Mouse (Mus musculus): Measurements from ENCODE around the gene Scand1. TPM values are rescaled to one million over a fixed set of nuclear protein-coding genes. Genes with fewer than 3 reads are reported as not detected.

Gene Scand1
- total and polyA plus RNA-seq, 2 experiments from 2014 or later, result 145 to 307 TPM

DNA sequence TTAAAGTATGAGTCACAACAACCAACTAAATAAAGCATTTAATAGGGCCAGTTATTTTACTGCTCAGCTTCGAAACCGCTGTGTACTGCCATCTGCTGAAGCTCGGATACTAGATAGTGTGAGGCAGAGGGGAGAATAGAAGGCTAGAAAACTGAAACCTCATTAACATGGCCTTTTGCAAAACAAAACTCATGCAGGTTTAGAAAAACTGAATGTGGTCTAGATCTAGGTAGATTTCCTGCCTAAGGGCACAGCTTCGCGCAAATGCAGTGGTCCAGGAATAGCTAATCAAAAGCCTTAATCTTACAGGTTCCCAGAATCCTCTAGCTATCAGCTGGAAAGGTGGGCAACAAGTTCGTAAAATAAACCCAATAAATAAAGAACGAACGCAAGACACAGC is 1.1 kb downstream of the Scand1 start:
- DNase-seq (ENCODE audit: low spot score) (peak; percentile 51), ATAC-seq (ENCODE audit: low FRiP score) (peak; percentile 12; the same call in 1 of the 2 replicates)
- H3K27ac ChIP-seq (ENCODE audit: low read depth, low read length), result peak overlapping the region; percentile 97
- H3K27me3 ChIP-seq (ENCODE audit: insufficient read depth, low read length), result no peaks in the 10 kb centered on the region
- 0 out of 2 replicates have a peak, but pooled peaks have one; percentile 13 for TF ChIP-seq CTCF (IDR thresholded peaks at IDR 0.05)
- peak overlapping the region; percentile 93 for H3K9ac ChIP-seq (replicated peaks; ENCODE audit: low read length, poor library complexity, severe bottlenecking)
- H3K36me3 ChIP-seq (ENCODE audit: insufficient read depth, low read length), result no peaks in the 10 kb centered on the region
- no peaks in the 10 kb centered on the region for H3K4me1 ChIP-seq (ENCODE audit: insufficient read depth, low read length)
- peak overlapping the region; percentile 89 for H3K4me3 ChIP-seq (ENCODE audit: low read depth, low read length)
- WGBS, result 20% methylated on average over 8 of the region's 8 CpGs
- no peaks in the 10 kb centered on the region for H3K9me3 ChIP-seq (ENCODE audit: low read length)
- H3K4me2 ChIP-seq (ENCODE audit: low read depth, low read length, poor library complexity, severe bottlenecking), result peak overlapping the region; percentile 77

DNA sequence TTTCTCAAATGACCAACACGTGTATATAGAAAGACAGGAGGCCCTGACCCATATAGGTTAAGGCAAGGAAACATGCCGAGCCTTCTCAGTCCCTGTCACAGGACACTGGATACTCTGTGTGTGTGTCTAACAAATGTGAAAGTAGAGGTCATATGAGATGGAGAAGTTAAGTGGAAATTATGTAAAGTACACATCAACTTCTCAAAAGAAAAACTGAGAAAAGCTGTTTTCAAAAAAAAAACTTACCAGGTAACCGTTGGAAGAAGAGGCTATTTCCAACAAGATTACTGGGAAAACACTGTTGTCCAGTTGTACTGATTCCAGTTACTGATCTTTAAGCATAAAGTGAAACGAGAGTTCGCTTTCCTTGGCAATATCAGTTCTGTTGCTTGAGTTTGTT is 1.6 kb downstream of the Scand1 start:
- ATAC-seq (ENCODE audit: low FRiP score) (no peak), DNase-seq (ENCODE audit: low spot score) (no peak)
- no peak overlapping the region for H3K9ac ChIP-seq (replicated peaks; ENCODE audit: low read length, poor library complexity, severe bottlenecking)
- no peaks in the 10 kb centered on the region for H3K9me3 ChIP-seq (ENCODE audit: low read length)
- peak overlapping the region; percentile 89 for H3K4me3 ChIP-seq (ENCODE audit: low read depth, low read length)
- no peak for TF ChIP-seq CTCF (IDR thresholded peaks at IDR 0.05)
- no peaks in the 10 kb centered on the region for H3K36me3 ChIP-seq (ENCODE audit: insufficient read depth, low read length)
- no peak overlapping the region; the same call in 1 of the 2 replicates for H3K27ac ChIP-seq (ENCODE audit: low read depth, low read length)
- H3K27me3 ChIP-seq (ENCODE audit: insufficient read depth, low read length), result no peaks in the 10 kb centered on the region
- no peaks in the 10 kb centered on the region for H3K4me1 ChIP-seq (ENCODE audit: insufficient read depth, low read length)
- WGBS, result 89% methylated on average over 5 of the region's 5 CpGs
- H3K4me2 ChIP-seq (ENCODE audit: low read depth, low read length, poor library complexity, severe bottlenecking), result peak overlapping the region; percentile 77

DNA sequence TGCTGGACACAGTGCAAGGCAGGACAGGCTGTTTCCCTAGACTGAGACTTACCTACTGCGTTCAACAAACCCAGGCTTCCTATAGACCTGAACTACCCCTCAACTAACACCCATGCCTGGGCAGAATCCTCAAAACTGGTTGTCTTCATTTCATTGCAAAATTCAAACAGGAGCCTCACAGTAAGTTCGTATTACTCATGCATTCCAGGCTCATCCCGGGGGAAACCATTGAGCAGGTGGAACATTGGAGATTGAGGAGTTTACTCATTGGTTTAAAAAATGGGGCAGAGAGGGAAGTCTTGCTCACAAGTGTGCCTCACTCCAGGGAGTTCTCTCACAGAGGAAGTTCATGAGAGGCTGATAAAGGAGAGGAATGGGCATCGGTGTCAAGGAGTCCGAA is 2.0 kb downstream of the Scand1 start:
- 94% methylated on average over 5 of the region's 5 CpGs for WGBS
- H3K4me2 ChIP-seq (ENCODE audit: low read depth, low read length, poor library complexity, severe bottlenecking), result no peak overlapping the region
- ATAC-seq (ENCODE audit: low FRiP score), result no peak
- peaks cover 2% of the 10 kb centered on the region; the same call in 1 of the 2 replicates for H3K36me3 ChIP-seq (ENCODE audit: insufficient read depth, low read length)
- no peak overlapping the region for H3K4me3 ChIP-seq (ENCODE audit: low read depth, low read length)
- H3K9me3 ChIP-seq (ENCODE audit: low read length), result no peaks in the 10 kb centered on the region
- H3K9ac ChIP-seq (replicated peaks; ENCODE audit: low read length, poor library complexity, severe bottlenecking), result no peak overlapping the region
- no peaks in the 10 kb centered on the region for H3K4me1 ChIP-seq (ENCODE audit: insufficient read depth, low read length)
- H3K27me3 ChIP-seq (ENCODE audit: insufficient read depth, low read length), result no peaks in the 10 kb centered on the region
- H3K27ac ChIP-seq (ENCODE audit: low read depth, low read length), result no peak overlapping the region
- no peak for TF ChIP-seq CTCF (IDR thresholded peaks at IDR 0.05)
- DNase-seq (ENCODE audit: low spot score), result no peak

DNA sequence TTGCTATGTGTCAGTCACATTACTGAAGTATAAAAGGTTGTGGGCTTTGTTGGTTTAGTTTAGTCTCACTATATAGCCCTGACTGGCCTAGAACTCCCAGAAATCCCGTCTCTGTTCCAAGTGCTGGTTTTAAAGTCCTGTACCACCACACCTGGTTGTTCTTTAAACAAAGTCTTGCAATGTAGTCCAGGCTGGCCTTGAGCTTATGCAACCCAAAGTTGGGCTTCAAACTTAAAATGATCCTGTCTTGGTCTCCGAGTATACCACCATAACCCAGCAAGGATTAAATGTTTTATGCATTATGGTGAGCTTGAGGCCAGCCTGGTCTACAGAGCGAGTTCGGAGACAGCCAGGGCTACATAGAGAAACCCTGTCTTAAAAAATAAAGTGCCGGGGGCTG is 2.6 kb downstream of the Scand1 start:
- ATAC-seq (ENCODE audit: low FRiP score), result no peak
- no peak for DNase-seq (ENCODE audit: low spot score)
- Histone ChIP-seq H3K9me3 (ENCODE audit: low read length) (no peaks in the 10 kb centered on the region), H3K4me1 (ENCODE audit: insufficient read depth, low read length) (no peaks in the 10 kb centered on the region), H3K27ac (ENCODE audit: low read depth, low read length) (no peak overlapping the region), H3K4me3 (ENCODE audit: low read depth, low read length) (no peak overlapping the region), H3K27me3 (ENCODE audit: insufficient read depth, low read length) (no peaks in the 10 kb centered on the region), H3K9ac (replicated peaks; ENCODE audit: low read length, poor library complexity, severe bottlenecking) (no peak overlapping the region), H3K36me3 (ENCODE audit: insufficient read depth, low read length) (peaks cover 6% of the 10 kb centered on the region), H3K4me2 (ENCODE audit: low read depth, low read length, poor library complexity, severe bottlenecking) (no peak overlapping the region)
- no peak for TF ChIP-seq CTCF (IDR thresholded peaks at IDR 0.05)
- 95% methylated on average over 5 of the region's 5 CpGs for WGBS

DNA sequence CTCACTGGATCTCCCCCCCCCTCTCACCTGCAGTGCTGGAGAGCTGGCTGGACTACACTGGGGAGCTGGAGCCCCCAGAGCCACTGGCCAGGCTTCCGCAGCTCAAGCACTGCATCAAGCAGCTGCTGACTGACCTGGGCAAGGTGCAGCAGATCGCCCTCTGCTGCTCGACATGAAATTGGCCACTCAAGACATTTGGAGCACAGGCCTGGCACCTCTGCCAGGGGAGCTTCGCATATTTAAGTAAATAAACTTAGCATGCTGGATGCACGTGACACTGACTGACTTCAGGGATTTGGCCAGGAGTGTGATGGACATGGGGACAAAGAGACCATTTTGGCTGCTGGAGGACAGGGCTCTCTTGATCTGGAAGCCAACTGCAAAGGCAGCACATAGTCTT is 5.2 kb downstream of the Scand1 start:
- 53% methylated on average over 5 of the region's 5 CpGs for WGBS
- DNase-seq (ENCODE audit: low spot score) (peak; percentile 49), ATAC-seq (ENCODE audit: low FRiP score) (no peak)
- Histone ChIP-seq H3K9me3 (ENCODE audit: low read length) (no peaks in the 10 kb centered on the region), H3K4me2 (ENCODE audit: low read depth, low read length, poor library complexity, severe bottlenecking) (no peak overlapping the region), H3K27ac (ENCODE audit: low read depth, low read length) (0 out of 2 replicates have a peak overlapping the region, but pooled peaks have one; percentile 0), H3K36me3 (ENCODE audit: insufficient read depth, low read length) (peaks cover 24% of the 10 kb centered on the region), H3K9ac (replicated peaks; ENCODE audit: low read length, poor library complexity, severe bottlenecking) (no peak overlapping the region), H3K4me1 (ENCODE audit: insufficient read depth, low read length) (no peaks in the 10 kb centered on the region), H3K4me3 (ENCODE audit: low read depth, low read length) (no peak overlapping the region), H3K27me3 (ENCODE audit: insufficient read depth, low read length) (no peaks in the 10 kb centered on the region)
- peak; percentile 65 for TF ChIP-seq CTCF (IDR thresholded peaks at IDR 0.05)

DNA sequence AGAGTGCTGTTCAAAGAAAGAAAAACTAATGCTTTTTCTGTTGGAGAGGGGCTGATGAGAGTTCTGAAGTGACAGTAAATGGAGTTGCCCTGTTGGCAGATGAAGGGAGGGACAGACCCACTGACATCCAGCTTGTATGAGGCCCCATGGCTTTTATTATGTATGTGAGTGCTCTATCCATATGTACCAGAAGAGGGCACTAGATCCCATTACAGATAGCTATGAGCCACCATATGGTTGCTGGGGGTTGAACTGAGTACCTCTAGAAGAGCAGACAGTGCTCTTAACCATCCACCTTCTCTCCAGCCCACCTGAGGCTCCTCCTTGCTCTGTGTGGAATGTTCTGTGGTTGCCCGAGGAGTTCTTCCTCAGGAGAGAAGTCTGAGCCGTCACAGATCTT is 6.7 kb downstream of the Scand1 start:
- peak; percentile 75 for TF ChIP-seq CTCF (IDR thresholded peaks at IDR 0.05)
- Histone ChIP-seq H3K4me1 (ENCODE audit: insufficient read depth, low read length) (no peaks in the 10 kb centered on the region), H3K36me3 (ENCODE audit: insufficient read depth, low read length) (peaks cover 31% of the 10 kb centered on the region), H3K4me2 (ENCODE audit: low read depth, low read length, poor library complexity, severe bottlenecking) (no peak overlapping the region), H3K4me3 (ENCODE audit: low read depth, low read length) (no peak overlapping the region), H3K9ac (replicated peaks; ENCODE audit: low read length, poor library complexity, severe bottlenecking) (no peak overlapping the region), H3K27me3 (ENCODE audit: insufficient read depth, low read length) (no peaks in the 10 kb centered on the region), H3K9me3 (ENCODE audit: low read length) (no peaks in the 10 kb centered on the region), H3K27ac (ENCODE audit: low read depth, low read length) (no peak overlapping the region)
- peak; percentile 58 for DNase-seq (ENCODE audit: low spot score)
- 81% methylated on average over 2 of the region's 2 CpGs for WGBS
- ATAC-seq (ENCODE audit: low FRiP score), result 0 out of 2 replicates have a peak, but pooled peaks have one; percentile 27
